Mouse (Mus musculus) urinary bladder, postnatal 10 days (tissue): ENCODE data around the gene Fsd1.
"Not testable (repeated sequence)": the region's sequence is repeated elsewhere in the genome, so short reads cannot be mapped to it uniquely, and the experiment has no call there.

ENCODE experiments used
- DNase-seq: peaks from one replicate; pipeline ENCODE4 v3.0.0; 2022; ENCODE audit warnings: low spot score

The Fsd1 gene

DNA sequence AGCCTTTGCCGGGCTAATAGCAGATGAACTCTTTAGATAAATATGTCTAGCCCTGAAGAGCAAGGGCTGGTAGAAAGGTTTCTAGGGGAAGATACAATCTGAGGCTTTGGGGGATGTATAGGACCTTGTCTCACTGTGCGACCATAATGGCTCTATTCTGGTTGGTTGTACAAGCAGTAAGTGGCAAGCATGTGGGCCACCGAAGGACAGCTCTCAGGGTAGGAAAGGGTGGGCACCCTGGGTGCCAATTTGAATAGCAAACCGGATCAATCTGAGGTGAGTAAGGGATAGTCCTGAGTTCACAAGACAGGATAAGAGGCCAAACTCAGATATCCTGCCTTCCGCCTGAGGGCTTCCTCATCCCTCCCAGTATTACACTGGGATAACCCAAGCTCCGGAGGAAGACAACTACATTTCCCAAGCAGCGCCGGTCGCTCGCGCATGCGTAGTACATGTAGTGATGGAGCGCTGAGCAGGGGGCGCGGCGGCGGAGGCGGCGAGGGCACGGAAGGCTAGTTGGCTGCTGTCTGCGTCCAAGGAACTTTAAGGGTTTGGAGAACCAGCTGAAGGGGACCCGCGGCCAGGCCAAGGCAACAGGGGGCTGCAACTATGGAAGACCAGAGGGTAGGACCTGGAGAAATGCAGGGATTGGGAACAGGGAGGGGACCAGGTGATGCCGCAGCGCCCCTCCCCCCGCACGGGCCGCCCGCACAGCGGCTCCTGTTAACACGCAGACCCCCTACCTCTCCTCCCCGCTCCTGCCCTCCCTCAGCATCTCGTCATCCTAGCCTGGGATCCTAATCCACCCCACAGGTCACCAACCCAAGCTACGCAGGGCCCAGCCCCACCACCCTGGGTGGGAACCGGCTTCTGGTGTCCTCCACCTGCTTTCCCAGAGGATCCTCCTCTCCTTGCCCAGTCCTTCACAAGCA, at the start of gene Fsd1:
Fsd1 (plus strand) TSS at position 480 of the 932 bp plus-strand sequence.
- no peak for DNase-seq

DNA sequence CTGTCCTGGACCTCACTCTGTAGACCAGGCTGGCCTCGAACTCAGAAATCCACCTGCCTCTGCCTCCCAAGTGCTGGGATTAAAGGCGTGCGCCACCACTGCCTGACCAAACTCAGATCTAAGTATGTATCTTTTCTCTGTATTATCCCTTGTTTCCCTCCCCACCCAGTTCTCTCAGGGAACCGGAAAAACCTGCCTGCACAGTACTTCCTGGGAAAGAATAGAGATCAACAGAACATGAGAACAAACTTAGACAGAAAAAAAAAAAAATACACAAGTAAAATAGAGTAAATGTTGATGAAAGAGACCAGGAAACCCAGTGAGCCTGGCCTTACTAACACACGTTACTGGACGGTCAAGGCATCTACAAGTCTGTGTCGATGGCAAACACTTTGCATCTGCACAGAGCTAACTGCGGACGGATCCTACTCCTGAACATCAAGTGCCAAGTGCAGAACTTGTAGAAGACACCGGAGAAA, 41.9 kb upstream of the Fsd1 start:
- DNase-seq = not testable (repeated sequence)

GRCm38 (mm10) chr17:55944866-55945682, 41.2 kb upstream of the Fsd1 start:
- DNase-seq = peak; percentile 71

DNA sequence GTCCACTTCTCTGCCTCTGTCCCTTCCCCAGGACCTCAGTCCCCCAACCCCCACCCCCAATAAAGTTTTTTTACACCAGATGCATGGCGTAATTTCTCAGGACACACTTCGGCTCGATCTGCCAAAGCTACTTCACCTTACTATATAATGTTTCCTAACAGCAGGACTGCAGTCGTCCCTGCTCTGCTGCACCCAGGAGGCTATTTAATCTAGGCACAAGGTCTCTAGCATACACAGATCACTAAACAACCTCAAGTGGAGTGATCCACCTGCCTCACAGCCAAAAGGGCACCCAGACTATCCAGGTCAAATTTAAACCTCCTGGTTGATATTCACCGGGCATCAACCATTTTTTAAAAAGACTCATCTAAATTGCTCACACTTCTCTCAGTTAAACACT, 40.6 kb upstream of the Fsd1 start:
- DNase-seq = no peak

DNA sequence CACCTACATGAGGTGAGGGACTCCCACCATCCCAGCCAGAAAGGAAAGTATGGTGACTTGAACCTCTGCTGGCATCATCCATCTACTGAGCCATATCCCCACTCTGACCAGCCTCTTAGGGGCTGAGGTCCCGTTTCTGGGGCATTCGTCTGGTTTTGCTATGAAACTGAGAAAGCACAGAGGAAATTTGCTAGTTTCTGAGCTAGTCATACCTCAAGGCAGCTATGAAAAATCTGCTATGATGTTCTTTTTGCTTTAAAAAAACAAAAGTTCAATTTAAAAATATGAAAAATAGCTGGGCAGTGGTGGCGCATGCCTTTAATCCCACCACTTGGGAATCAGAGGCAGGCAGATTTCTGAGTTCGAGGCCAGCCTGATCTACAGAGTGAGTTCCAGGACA, 37.7 kb upstream of the Fsd1 start:
- no peak for DNase-seq

- no peak for DNase-seq
Measured at GRCm38 (mm10) chr17:55949400-55949799, 36.9 kb upstream of the Fsd1 start, which contains the start of gene Zfp119b. Zfp119b (minus strand) TSS chr17:55949500.

- DNase-seq = no peak
Measured at GRCm38 (mm10) chr17:55950601-55951000, 35.7 kb upstream of the Fsd1 start.

DNA sequence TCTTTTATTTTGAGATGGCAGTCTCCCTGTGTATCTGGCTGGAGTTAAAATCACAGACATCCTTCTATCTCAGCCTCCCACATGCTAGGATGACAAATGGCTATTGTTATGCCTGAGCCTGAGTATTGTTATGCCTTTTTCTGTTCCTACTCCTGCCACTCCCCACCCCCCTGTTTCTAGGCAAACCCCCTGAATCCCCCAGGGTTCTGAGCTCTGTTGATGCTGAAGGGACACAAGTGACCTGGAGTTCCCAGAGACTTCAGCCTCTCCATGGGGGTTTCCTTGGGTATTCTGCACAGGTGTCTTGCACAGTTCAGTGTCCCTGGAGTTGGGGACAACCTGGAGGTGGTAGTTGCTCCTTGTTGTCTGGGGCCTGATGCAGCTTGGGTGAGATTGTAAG, 34.3 kb upstream of the Fsd1 start:
- DNase-seq = no peak

GRCm38 (mm10) chr17:55952447-55953027, 33.8 kb upstream of the Fsd1 start, which contains the start of gene Ebi3:
Ebi3 (plus strand) TSS chr17:55952640.
- no peak for DNase-seq

DNA sequence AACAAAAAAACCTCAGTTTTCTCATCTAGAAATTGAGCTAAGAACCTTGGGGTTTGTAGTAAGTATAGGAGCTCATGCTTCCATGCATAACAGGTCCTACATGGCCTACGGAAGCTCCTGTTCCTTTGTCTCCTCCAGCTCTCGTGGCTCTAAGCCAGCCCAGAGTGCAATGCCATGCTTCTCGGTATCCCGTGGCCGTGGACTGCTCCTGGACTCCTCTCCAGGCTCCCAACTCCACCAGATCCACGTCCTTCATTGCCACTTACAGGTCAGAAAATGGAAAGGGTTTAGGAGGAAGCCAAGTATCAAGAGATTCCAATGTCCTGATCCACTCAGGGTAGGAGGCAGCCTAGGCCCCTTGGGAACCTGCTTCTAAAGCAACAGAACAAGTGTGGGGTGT, 32.6 kb upstream of the Fsd1 start:
- no peak for DNase-seq

DNA sequence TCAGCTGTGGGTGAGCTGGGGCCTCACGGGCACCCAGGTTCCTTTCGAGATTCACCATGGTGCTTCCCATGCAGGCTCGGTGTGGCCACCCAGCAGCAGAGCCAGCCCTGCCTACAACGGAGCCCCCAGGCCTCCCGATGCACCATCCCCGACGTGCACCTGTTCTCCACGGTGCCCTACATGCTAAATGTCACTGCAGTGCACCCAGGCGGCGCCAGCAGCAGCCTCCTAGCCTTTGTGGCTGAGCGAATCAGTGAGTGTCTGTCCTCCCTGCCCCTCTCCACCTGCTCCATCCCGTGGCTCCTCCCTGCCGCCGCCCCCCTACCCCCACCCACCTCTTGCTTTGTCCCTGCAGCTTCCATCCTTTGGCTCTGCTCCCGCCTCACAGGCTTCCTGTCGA, 32.1 kb upstream of the Fsd1 start:
- DNase-seq = no peak

DNA sequence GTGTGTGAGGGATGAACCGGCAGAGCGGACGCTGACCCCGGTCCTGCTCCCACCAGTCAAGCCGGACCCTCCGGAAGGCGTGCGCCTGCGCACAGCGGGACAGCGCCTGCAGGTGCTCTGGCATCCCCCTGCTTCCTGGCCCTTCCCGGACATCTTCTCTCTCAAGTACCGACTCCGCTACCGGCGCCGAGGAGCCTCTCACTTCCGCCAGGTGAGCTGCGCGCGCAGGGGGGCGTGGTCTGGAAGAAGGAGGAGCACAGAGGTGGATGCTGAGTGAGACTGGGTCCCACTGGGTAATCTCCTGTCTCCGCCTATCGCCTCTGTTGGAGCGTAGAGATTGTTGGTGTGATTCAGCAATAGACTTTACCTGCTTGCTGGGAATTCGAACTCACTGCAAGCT, 30.2 kb upstream of the Fsd1 start:
- no peak for DNase-seq

DNA sequence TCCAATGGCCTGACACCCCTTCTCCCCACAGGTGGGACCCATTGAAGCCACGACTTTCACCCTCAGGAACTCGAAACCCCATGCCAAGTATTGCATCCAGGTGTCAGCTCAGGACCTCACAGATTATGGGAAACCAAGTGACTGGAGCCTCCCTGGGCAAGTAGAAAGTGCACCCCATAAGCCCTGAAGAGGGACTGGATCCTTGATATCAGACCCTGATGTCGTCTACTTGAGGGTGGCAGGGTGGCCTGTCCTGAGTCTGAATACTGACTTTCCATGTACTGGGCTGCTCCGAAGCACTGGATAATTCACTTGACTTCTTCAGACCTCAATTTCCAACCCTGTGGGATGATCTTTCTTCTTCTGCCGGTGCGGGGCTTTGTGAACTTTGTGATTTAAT, 29.7 kb upstream of the Fsd1 start:
- DNase-seq = no peak

GRCm38 (mm10) chr17:55957168-55957567, 29.1 kb upstream of the Fsd1 start:
- DNase-seq = no peak

DNA sequence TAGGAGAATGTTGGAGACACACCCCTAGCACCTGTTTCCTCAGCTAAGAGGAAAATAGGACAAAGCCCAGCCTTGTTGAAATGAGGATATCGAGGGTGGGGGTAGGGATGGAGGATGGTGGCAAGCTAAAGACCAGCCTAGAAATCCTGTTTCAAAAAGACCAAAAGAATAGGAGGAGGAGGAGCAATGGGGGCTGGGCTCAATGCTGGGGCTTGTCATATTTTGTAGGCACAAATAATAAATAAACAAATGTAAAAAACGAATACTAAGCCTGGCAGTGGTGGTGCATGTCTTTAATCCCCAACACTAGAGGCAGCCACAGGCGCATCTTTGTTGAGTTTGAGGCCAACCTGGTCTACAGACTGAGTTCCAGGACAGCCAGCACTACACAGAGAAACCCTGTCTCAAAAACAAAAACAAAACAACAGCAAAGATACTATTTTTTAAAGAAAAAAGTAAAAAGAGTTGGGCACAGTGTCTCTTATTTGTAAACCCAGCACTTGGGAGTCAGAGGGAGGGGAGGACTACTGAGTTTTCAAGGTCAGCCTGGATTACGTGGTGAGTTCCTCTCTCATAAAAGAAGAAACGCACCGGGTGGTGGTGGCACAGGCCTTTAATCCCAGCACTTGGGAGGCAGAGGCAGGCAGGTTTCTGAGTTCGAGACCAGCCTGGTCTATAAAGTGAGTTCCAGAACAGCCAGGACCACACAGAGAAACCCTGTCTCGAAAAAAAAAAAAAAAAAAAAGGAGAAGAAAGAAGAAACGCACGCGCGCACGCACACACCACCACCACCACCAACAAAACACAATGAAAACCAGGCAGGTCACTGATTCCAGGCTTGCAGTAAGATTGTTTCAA, 28.4 kb upstream of the Fsd1 start:
- no peak for DNase-seq

GRCm38 (mm10) chr17:55958584-55958886, 27.8 kb upstream of the Fsd1 start:
- DNase-seq = no peak

GRCm38 (mm10) chr17:55958918-55959728, 27.2 kb upstream of the Fsd1 start, which contains the start of gene Yju2:
Yju2 (plus strand) TSS chr17:55959099.
- peak; percentile 61 for DNase-seq

GRCm38 (mm10) chr17:55959946-55960740, 26.2 kb upstream of the Fsd1 start:
- DNase-seq = no peak

- no peak for DNase-seq
Measured at GRCm38 (mm10) chr17:55960791-55961190, 25.5 kb upstream of the Fsd1 start.

GRCm38 (mm10) chr17:55961631-55962030, 24.7 kb upstream of the Fsd1 start:
- DNase-seq = no peak
